Mouse (Mus musculus) right cerebral cortex, adult 2 months (tissue): ENCODE results near the gene Nmt1.
A peak's percentile ranks its signal among the peaks of the same experiment; 100 is the strongest.

Source experiments
- DNase-seq, 2 experiments: peaks; one replicate each; pipeline ENCODE4 v3.0.0; 2021 to 2022; ENCODE audit warnings: low spot score in 2 of 2

Gene Nmt1

DNA sequence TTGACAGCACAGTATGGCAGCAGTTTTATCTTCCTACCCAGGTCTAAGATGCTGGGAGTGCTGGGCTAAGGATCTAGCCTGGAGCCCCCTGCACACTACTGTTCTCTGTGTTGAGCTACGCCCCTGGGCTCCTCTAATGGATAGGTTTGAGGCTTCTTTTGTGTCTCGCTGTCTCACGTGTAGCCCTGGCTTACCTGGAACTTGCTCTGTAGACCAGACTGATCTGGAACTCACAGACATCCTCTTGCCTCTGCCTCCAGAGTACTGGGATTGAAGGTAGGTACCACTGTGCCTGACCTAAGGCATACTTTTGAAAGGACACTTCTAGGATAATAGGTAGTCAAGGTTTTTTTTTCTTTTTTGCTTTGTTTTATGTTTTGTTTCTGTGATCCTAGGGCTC, 16.0 kb downstream of the Nmt1 start:
- DNase-seq, result no peak

DNA sequence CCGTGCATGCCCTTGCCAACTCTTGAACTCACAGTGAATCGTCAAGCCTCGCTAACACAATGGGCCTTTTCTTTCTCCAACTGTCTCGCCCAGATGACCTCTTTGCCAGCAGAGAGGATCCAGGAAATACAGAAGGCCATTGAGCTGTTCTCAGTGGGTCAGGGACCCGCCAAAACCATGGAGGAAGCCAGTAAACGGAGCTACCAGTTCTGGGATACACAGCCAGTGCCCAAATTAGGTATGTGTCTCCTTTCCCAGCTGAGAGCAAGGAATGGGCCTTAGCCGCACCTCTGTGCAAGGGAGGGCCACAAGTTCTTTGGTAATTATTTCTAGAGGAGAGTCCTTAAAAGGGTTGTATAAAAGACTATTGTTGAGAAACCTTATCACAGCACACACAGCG, 18.3 kb downstream of the Nmt1 start:
- DNase-seq, result no peak

DNA sequence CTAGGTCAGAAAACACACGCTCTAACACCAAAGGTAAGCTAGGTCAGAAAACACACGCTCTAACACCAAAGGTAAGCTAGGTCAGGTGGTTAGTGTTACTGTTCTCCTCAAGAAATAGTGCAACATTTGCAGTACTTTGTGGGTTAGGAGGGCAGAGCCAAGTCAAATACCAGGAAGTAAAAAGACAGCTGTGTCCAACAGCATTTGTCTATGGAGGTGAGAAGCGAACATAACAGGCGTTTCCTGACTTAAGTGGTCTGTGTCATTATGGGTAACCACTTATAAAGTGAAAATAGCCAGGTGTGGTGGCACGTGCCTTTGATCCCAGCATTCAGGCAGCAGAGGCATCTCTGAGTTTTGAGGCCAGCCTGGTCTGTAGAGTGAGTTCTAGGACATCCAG, 21.6 kb downstream of the Nmt1 start:
- DNase-seq, result no peak

DNA sequence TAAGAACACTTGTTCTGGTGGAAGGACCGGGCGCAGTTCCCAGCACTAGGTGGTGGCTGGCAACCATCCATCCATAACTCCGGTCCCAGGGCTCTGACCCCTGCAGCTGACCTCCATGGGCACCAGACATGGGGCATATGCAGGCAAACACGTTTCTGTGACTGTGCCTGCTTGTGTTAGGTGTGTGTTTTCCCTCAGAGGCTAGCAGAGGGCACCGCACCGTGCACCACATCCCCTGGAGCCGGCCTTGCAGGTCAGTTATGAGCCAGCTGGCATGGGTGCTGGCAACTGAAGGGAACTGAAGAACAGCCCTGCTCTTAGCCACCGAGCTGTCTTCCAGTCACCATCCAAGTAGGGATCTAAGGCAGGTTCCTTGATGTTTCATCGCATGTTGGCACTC, 22.2 kb downstream of the Nmt1 start:
- no peak for DNase-seq

DNA sequence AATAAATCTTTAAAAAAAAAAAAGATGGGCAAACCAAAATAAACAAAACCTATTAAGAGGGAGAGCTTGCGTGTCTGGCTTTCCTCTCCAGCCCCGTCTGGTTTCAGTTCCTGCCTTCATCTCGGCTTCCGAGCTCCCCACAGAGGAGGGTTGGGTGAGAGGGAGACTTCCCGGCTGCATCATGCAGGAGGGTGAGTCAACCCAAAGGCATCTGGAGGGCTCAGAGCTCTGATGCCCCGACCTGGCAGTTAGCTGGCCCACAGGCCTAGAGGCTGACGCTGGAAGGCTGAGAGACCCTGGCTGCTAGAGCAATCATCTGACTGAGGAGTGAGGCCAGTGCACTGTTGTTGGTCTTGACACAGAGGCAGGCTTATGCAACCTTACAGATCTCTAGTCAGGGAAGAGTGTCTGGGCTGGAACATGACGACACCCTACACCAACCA, 23.3 kb downstream of the Nmt1 start:
- peak; percentile 49 to 53 for DNase-seq

DNA sequence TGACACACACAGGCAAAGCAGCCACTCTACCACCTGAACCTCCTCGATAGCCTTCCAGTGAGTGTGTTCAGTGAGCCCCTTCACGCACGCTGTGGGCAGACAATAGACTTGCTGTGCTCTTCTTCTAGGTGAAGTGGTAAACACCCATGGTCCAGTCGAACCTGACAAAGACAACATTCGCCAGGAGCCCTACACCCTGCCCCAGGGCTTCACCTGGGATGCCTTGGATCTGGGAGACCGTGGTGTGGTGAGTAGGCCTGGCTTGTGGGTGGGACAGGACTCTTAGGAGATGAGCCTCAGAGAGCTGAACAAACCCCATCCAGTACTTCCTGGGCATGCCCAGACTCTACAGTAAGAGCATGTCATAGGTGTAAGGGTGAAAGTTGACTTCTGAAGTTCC, 24.1 kb downstream of the Nmt1 start:
- no peak for DNase-seq

DNA sequence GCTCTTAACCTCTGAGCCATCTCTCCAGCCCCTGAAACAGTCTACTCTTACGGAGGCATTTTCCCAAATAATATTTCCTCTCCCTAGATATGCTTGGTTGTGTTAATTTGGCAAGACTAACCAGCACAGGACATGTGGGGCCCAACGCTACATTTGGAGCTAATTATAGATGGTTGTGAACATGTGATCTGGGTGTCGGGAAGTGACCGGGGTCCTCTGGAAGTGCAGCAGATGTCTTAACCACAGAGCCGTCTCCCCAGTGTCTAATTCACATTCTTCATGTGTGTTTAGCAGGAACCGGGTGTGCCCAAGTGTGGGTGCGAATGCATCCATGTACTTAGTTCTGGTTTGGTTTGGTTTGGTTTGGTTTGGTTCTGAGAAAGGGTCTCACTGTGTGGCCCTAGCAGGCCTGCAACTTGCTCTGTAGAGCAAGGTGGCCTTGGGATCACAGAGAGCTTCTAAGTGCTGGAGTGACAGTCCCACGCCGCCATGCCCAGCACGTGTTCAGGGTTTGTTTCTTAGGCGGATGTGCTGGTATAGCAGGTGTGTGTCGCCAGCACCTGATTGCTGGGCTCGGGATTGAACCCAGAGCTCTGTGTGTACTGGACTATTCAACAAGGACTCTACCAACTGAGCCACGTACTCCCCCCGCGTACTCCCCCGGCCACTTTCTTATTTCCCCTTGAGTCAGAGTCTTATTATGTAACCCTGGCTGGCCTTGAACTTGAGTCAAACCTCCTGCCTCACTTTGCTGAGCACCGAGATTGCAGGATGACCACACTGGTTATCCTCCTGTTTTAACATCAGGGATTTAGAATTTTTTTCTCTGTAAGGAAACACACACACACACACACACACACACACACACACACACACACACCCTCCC, 25.4 kb downstream of the Nmt1 start:
- DNase-seq, result no peak

DNA sequence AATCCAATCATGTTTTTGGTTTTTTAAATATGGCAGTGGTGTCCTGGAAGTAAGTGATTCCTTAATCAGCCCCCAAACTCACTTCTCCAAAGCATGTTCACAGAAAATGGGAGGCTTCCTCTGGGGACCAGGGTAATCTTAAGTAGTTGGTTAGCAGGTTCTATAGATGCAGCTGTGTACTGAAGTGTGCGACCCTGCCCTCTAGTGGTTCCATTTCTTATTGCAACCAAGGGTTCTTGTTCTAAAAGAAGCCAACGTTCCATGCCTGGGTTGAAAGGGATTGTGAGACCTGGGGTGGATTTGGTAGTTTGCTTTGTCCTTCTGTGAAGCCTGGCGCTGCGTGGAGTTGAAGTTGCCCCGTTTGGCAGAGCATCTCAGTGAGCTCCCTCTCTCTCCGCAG, 26.8 kb downstream of the Nmt1 start:
- DNase-seq, result peak; percentile 91

DNA sequence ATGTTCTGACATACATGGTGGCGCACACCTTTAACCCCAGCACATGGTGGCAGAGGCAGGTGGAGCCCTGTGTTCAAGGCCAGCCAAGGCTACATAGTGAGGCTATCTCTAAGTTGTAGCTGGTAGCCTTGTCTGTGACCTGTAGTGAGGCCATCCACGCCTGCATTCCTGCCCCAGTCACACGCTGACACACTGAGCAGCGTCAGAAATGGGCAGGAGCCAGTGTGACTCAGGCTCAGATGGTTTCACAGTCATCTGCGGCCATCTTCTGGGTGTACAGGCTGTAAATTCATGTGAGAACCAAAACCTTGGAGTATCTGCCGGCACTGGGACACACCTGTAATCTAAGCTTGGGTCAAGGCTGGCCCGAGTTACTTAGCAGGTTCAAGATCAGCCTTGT, 28.6 kb downstream of the Nmt1 start:
- DNase-seq, result no peak

DNA sequence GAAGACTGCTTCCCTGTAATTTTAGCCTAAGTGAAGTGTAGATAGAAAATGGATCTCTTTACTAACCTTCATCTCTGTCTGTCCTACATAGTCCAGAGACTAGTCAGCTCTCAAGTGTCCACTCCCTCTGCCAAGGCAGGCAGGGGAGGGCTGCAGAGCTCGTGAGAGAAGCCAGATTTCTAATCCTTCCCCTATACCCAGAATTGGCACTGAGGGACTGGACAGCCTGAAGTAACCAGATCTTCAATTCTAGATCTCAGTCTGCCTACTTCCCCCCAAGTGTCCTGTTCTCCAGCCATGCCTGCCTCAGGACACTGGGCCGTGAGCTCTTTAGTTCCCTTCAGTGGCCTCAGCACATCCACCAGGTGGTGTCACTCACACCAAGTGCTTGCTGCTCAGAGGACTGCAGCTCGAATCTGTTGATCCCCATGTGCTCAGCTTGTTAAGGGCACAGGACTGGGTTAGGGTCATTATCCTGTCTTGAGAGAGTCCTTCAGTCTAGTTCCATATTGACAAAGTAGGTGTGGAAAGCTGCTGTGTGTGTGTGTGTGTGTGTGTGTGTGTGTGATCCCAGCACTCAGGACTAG, 30.6 kb downstream of the Nmt1 start:
- DNase-seq, result no peak

DNA sequence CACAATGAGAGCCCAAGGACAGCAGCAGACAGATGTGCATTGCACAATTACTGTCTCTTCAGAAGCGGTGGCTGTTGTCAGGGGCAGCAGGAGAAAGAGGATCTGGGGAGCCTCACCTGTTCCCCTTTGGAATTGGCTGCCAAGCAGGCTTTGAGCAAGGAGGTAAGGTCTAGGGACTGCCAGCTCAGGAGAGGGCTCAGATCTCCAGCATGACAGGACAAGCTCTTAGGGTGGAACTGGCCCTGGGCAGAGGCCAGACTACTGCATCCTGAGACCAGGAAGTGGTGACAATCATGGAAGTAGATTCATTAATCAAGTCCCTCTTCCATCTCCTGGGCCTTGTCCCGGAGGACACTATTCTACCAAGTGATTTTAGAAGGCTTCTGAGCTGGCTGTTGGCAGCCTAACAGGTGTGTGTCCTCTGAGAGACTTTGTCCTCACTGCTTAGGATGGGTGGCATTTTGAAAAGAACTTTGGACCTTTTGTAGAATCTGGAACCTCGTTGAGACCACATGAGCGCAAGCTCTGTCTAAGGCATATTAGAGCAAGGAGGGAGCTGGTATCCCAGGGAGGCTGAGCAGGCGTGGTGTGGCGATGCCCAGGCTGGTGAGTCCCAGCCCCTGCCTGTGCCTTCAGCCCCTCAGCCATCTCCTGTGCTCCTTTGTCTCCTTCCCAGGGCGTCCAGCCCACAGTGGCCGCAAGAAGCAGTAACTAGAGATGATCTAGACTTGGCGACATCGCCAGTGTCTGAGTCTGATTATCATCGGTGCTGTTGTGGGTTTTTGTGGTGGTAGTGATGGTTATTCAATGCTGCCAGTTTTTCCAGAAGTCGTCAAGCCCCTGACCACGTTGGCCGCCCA, 38.4 kb downstream of the Nmt1 start:
- no peak for DNase-seq

DNA sequence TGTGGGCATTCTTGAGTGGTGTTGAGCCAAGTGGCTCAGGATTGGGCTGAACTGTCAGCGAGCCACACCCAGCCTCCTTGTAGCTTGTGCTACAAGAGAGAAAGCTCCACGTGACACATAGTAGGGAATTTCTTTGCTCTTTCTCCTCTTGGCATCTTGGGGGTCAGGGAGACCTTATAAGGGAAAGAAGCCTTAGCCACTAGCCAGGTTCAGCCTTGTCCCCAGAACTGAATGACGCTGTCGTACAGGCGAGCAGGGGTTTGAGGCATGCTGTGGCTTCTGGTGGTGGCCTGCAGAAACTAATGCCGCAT, 39.0 kb downstream of the Nmt1 start:
- no peak for DNase-seq

DNA sequence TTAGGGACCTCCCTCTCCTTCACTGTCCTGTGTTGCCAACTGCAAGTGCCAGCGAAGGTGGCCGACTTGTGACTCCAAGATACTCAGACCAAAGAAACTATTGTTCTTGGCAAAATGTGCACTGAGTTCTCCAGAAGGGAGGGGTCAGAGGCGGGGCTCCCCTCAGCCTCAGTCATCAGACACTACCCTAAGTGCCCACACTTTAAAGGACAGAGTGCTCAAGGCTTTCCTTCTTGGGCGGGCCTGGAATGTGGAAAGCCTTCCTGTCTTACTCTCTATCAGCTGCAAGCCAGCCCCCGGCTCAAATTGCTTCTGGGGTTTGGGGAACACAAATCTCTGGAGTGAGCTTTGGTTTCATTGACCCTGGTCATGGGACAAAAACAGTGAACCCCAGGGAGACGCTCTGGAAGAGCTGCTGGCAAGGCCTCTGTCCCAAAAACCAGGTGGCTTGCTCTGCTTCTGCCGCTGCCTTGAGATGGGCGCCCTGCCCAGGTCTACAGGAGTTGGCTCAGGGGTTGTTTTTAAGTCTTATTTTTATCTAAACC, 39.5 kb downstream of the Nmt1 start:
- no peak for DNase-seq

DNA sequence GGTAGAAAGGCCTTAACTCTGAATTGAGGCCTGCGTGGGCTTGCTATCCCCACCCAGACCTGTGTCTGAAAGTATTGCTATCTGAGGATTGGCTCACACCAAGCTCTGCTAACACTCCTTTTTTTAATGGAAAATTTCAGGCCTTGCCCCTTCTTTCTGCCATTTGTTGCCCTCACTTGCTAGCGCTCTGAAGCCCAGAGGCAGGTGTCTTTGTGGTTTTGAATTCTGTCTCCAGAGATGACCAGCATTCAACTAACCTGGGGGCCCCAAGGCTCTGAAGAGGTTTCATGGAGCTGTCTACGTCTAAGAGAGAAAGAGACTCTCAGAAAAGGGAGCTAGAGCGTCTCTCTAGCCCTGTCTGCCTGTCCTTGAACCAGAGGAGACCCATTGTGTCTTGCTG, 40.3 kb downstream of the Nmt1 start:
- no peak for DNase-seq

DNA sequence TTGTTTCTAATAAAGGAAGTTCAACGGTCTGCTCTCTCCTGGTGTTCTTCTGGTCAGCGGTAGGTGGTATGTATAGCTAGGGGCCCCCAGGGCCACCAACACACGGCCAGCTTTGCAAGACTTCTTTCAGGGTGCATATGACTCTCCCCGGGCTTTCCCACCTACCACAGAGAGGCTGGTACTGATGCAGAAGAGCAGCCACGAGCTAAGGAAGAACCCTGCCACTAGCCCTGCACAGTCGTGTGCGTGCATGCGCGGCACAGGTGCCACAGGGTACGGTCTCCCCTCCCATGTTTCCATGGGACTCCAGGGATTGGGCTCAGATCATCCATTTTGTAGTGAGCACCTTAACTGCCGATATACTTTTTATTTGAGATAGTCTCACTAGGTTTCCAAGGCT, 40.9 kb downstream of the Nmt1 start:
- no peak for DNase-seq

DNA sequence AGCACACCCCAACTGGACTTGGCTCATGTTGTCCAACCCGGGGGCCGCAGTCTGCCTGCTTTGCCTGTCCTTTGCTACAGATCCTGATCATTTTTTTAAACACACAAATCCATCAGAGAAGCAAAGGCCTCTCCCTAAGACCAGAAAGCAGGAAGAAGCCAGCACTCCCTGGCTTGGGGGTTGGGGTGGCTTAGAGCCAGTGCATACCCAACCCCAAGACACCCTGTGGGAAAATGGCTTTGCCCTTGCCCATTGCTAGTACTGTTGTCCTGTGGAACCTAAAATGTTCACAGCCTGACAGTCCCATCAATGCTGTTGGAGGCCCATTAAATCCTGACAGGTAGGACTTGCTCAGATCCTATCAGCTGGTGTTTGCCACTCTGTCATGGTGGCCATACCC, 41.7 kb downstream of the Nmt1 start:
- DNase-seq, result no peak

DNA sequence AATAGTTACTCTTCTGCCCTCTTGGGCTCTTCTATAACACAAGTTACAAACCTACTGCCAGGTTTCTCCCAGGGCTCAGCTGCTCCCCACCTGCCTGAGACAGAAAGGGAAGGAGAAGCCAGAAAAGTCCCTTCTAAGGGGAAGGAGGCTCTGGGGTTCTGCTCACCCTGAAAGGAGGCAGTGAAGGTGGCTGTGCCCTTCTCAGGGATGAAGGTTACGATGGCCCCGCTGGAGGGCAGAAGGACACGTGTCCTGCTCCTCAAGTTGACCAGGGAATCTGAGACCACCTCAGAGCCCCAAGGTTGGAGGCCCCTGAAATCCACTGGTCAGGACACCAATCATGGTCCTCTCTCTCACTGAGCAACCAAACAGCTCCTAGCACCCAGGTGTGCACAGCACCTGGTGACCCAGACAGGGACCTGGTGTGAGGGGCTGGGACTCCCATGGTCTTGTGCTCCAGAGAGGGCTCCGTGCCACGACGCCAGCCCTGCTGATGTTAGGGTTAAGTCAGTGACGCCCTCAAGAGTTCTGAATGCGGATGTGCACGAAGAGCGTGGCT, 42.4 kb downstream of the Nmt1 start:
- DNase-seq, result no peak

DNA sequence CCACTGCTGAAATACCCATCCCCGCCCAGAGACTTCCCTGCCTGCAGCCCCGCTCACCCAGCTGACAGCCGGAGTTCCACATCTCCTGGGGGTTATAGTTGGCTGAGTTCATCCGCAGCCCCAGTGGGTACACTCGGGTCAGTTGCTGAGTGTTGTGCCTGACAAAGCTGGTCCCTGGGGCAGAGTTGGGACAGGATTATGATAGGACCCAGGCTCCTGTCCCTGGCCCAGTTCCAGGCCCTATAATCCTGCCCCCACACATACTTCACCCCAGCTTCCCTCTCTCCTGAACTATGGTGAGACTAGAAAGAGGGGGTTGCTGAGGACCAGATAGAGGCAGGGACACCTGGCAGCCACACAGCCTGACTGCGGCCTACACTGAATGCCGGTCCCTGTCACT, 45.7 kb downstream of the Nmt1 start:
- no peak for DNase-seq

DNA sequence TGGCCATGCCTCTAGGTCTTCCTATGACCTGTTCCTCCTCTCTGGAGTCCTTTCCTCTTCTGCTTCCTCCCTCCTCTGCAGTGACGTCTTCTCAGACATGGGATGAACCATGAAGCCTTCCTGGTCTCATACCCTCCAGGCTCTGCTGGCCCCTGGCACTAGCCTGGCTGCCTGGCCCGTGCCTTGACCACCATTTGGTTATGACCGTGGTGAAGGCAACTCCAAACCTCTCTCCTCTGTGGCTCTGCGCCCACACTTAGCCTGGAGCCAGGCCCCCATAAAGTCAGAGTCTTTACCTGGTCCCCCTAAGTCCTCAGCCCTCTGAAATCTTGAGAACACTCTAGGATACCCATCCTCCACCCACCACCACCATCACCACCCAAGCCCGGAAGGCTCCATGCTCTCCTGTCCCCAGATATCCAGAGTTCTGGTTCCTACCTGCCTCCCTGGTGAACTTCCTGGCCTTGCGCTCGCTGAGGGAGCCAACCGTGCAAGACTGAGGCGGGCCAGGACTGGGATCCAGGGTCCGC, 46.2 kb downstream of the Nmt1 start:
- DNase-seq, result no peak

DNA sequence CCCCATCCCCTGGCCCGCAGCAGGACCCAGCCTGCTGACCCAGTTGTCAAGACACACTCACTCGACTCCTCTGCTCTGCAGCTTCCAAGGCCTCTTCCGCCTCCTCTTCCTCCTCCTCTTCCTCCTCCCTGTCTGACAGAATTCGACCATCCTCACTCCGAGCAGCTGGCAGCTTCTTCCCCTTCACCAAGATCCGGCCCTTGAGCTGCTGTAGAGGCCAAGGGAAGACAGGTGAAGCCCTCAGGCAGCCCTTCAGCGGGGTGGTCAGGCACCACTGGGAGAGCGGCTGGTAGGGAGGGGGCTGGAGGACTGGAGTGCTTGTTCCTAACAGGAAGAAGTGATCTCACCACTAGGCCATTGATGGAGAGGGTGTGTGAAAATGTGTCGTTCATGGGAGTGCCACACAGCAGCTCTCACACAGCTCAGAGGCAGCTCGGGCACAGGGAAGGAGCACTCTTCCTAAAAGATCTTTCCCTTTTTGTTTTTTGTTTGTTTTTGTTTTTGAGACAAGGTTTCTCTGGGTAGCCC, 46.9 kb downstream of the Nmt1 start:
- DNase-seq, result no peak

DNA sequence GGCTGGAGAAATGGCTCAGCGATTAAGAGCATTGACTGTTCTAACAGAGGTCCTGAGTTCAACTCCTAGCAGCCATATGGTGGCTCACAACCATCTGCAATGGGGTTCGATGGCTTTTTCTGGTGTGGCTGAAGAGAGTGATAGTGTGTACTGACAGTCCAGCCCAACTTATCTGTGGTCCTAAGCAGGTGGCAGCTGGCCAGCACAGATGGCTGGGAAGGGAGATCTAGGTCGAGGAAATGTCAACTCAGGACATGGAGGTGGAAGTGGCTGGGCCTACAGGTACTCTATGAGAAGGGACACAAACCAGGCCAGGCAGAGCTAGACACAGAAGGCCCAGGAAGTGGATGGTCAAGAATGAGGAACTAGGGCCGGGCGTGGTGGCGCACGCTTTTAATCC, 48.0 kb downstream of the Nmt1 start:
- no peak for DNase-seq

DNA sequence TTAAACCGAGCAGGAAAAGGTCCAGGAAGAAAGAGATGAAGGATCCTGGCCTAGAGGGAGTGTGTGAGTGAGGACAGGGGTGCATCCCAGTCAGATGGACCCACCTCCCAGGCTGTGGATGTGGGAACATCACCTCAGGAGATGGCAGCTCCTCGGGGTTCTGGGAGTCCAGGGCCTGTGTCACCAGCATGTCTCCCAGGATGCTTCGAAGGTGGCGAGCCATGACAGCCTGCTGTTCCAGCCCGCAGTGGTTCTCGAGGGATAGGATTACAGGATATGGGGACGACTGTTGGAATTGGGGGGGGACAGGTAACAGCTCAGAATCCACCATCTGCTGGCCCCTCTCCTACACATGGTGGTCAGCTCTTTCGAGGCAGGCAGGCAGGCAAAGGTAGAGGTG, 48.6 kb downstream of the Nmt1 start:
- no peak for DNase-seq
